Mouse (Mus musculus): ENCODE results near the gene Olfr869. TPM values are rescaled to one million over a fixed set of nuclear protein-coding genes. Genes with fewer than 3 reads are reported as not detected.

Gene Olfr869
- not detected in 2 replicates for polyA plus RNA-seq (2015; fragmentation: Nextera tagmentation; extraction: Ambion mirVana)

DNA sequence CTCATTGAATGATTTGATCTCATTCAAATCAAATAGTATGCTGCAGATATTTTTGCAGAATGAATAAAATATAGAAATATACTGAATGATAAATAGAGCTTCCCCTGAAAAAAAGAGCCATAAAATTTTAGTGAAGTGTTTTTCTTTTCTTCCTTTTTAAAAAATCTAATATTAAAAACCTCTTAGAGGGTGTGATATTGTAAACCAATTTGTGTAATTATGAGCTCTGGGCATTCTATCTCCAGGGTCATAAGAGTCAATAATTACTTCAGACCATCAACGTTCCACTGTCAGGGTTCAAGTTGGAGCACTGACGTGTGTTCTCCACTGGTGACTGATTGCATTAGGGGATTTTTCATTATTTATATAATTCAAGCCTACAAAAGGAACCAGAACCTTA, at the start of gene Olfr869:
Gene Olfr869 (plus strand): TSS at position 301 of the 400 bp plus-strand sequence.
- H3K4me1 ChIP-seq (ENCODE audit: control insufficient read depth, insufficient read depth, low read depth, low read length) = no peaks in the 10 kb centered on the region
- no peaks in the 10 kb centered on the region for H3K27me3 ChIP-seq (replicated peaks; ENCODE audit: control insufficient read depth, insufficient read depth, low read length)
- WGBS = 77% methylated on average over 2 of the region's 2 CpGs
- ATAC-seq = no peak
- no peaks in the 10 kb centered on the region for H3K36me3 ChIP-seq (ENCODE audit: control insufficient read depth, insufficient read depth, low read length)
- H3K9ac ChIP-seq (ENCODE audit: low read depth, low read length) = no peak within 1 kb of the TSS
- no peak within 1 kb of the TSS for H3K4me3 ChIP-seq (ENCODE audit: low read length)
- no peak within 1 kb of the TSS for H3K27ac ChIP-seq (ENCODE audit: low read depth, low read length)
- H3K9me3 ChIP-seq (ENCODE audit: control insufficient read depth, low read length) = peaks cover 3% of the 10 kb centered on the region
- no peak within 1 kb of the TSS for H3K4me2 ChIP-seq (ENCODE audit: low read length)

- ATAC-seq = no peak
- H3K4me3 ChIP-seq (ENCODE audit: low read length) = no peak within 1 kb of the TSS
- H3K27me3 ChIP-seq (replicated peaks; ENCODE audit: control insufficient read depth, insufficient read depth, low read length) = no peaks in the 10 kb centered on the region
- H3K27ac ChIP-seq (ENCODE audit: low read depth, low read length) = no peak within 1 kb of the TSS
- WGBS = 47% methylated on average over 2 of the region's 2 CpGs
- H3K36me3 ChIP-seq (ENCODE audit: control insufficient read depth, insufficient read depth, low read length) = no peaks in the 10 kb centered on the region
- H3K9ac ChIP-seq (ENCODE audit: low read depth, low read length) = no peak within 1 kb of the TSS
- no peaks in the 10 kb centered on the region for H3K4me1 ChIP-seq (ENCODE audit: control insufficient read depth, insufficient read depth, low read depth, low read length)
- peaks cover 7% of the 10 kb centered on the region; the same call in 1 of the 2 replicates for H3K9me3 ChIP-seq (ENCODE audit: control insufficient read depth, low read length)
- no peak within 1 kb of the TSS for H3K4me2 ChIP-seq (ENCODE audit: low read length)
Measured at GRCm38 (mm10) chr9:20098326-20098725, 30.5 kb upstream of the Olfr869 start, which contains the start of gene Olfr868. Gene Olfr868, plus strand, starts transcription at chr9:20098626.

DNA sequence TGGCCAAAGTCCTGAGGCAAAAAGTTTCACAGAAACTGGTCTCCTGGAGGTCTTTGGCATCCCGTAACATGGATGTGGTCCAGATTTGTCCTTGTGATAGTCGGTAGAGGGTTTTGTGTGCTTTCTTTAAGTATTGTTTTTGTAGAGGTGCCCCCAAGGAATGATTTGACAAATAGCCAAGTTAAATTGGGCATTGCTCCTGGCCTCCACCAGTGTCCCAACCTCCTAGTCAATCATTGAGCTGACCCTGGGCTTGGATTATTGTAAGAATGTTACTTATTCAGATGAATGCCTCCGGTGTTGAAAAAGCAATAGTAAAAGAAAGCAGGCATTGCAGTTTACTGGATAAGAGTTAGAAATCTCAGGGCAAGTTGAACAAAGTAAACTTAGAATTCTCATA, 20.9 kb downstream of the Olfr869 start:
- 90% methylated on average over 3 of the region's 3 CpGs for WGBS
- Histone ChIP-seq H3K36me3 (ENCODE audit: control insufficient read depth, insufficient read depth, low read length) (no peaks in the 10 kb centered on the region), H3K9ac (ENCODE audit: low read depth, low read length) (no peak overlapping the region), H3K4me2 (ENCODE audit: low read length) (no peak overlapping the region), H3K9me3 (ENCODE audit: control insufficient read depth, low read length) (peaks cover 29% of the 10 kb centered on the region), H3K4me3 (ENCODE audit: low read length) (no peak overlapping the region), H3K4me1 (ENCODE audit: control insufficient read depth, insufficient read depth, low read depth, low read length) (no peaks in the 10 kb centered on the region), H3K27ac (ENCODE audit: low read depth, low read length) (no peak overlapping the region), H3K27me3 (replicated peaks; ENCODE audit: control insufficient read depth, insufficient read depth, low read length) (no peaks in the 10 kb centered on the region)
- ATAC-seq = no peak

DNA sequence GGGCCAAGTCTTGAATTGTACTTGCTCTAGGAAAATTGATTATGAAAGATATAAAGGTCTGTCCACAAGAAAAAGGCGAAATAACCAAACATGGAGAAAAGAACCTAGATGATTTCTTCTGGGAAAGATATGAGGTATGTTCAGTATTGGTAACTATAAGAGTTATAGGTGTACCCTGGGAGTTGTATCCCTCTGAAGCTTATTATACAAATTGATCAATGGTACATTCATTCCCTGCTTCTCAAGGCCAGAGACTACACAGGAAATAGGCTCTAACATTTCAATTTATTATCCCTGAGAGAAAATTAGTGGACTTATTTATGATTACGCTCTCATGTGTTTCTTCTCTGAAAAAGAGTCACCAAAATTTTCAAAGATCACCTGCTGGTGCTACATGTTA, 45.1 kb downstream of the Olfr869 start, which contains the start of gene Olfr870:
Gene Olfr870 (minus strand): TSS at position 101 of the 400 bp plus-strand sequence.
- Histone ChIP-seq H3K27ac (ENCODE audit: low read depth, low read length) (no peak within 1 kb of the TSS), H3K4me1 (ENCODE audit: control insufficient read depth, insufficient read depth, low read depth, low read length) (no peaks in the 10 kb centered on the region), H3K36me3 (ENCODE audit: control insufficient read depth, insufficient read depth, low read length) (no peaks in the 10 kb centered on the region), H3K9ac (ENCODE audit: low read depth, low read length) (no peak within 1 kb of the TSS), H3K9me3 (ENCODE audit: control insufficient read depth, low read length) (peaks cover 2% of the 10 kb centered on the region; the same call in 1 of the 2 replicates), H3K27me3 (replicated peaks; ENCODE audit: control insufficient read depth, insufficient read depth, low read length) (no peaks in the 10 kb centered on the region), H3K4me3 (ENCODE audit: low read length) (no peak within 1 kb of the TSS), H3K4me2 (ENCODE audit: low read length) (no peak within 1 kb of the TSS)
- ATAC-seq = no peak
- WGBS = 76% methylated on average over 2 of the region's 2 CpGs

DNA sequence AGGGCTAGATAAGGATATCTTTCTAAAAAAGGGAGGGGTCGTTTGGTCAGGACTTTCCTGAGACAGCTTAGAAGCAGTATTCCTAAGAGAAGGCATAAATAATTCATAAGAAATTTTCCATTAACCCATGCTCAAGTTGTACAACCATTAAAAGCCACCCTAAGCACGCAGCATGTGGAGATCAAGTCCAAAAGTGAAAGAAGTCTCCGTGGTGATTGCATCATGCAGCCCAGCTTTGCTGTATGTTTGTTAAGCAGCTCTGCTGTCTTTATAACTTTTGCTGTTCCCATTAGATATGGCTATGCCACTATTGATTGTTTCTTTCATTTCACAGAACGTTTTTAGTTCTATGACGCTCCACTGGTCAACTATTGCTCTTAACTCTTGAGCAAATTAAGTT, 50.7 kb downstream of the Olfr869 start:
- 73% methylated on average over 5 of the region's 5 CpGs for WGBS
- no peaks in the 10 kb centered on the region for H3K4me1 ChIP-seq (ENCODE audit: control insufficient read depth, insufficient read depth, low read depth, low read length)
- no peak overlapping the region for H3K27ac ChIP-seq (ENCODE audit: low read depth, low read length)
- no peak overlapping the region for H3K4me3 ChIP-seq (ENCODE audit: low read length)
- no peaks in the 10 kb centered on the region for H3K27me3 ChIP-seq (replicated peaks; ENCODE audit: control insufficient read depth, insufficient read depth, low read length)
- H3K36me3 ChIP-seq (ENCODE audit: control insufficient read depth, insufficient read depth, low read length) = no peaks in the 10 kb centered on the region
- H3K9ac ChIP-seq (ENCODE audit: low read depth, low read length) = no peak overlapping the region
- H3K4me2 ChIP-seq (ENCODE audit: low read length) = no peak overlapping the region
- H3K9me3 ChIP-seq (ENCODE audit: control insufficient read depth, low read length) = 0 out of 2 replicates have a peak, but pooled peaks cover 2% of the 10 kb centered on the region
- no peak for ATAC-seq

Other genes with a start within 250 kb of the Olfr869 start
- gene Olfr862, start 241.0 kb upstream of the Olfr869 start, polyA plus RNA-seq (2015; fragmentation: Nextera tagmentation; extraction: Ambion mirVana) = not detected in 2 replicates
- gene Olfr77, start 212.1 kb upstream of the Olfr869 start, polyA plus RNA-seq (2015; fragmentation: Nextera tagmentation; extraction: Ambion mirVana) = 0.10 and 0.13 TPM in 2 replicates
- not detected in 2 replicates for gene Olfr866, start 101.0 kb upstream of the Olfr869 start, polyA plus RNA-seq (2015; fragmentation: Nextera tagmentation; extraction: Ambion mirVana)
- gene Olfr867, start 71.4 kb upstream of the Olfr869 start, polyA plus RNA-seq (2015; fragmentation: Nextera tagmentation; extraction: Ambion mirVana) = not detected in 2 replicates
- not detected in 2 replicates for gene Olfr868, start 30.4 kb upstream of the Olfr869 start, polyA plus RNA-seq (2015; fragmentation: Nextera tagmentation; extraction: Ambion mirVana)
- gene Olfr870, start 45.0 kb downstream of the Olfr869 start, polyA plus RNA-seq (2015; fragmentation: Nextera tagmentation; extraction: Ambion mirVana) = not detected in 2 replicates
- gene Olfr871, start 83.2 kb downstream of the Olfr869 start, polyA plus RNA-seq (2015; fragmentation: Nextera tagmentation; extraction: Ambion mirVana) = not detected in 2 replicates
- gene Olfr872, start 108.1 kb downstream of the Olfr869 start, polyA plus RNA-seq (2015; fragmentation: Nextera tagmentation; extraction: Ambion mirVana) = not detected in 2 replicates
- gene Olfr39, start 153.3 kb downstream of the Olfr869 start, polyA plus RNA-seq (2015; fragmentation: Nextera tagmentation; extraction: Ambion mirVana) = not detected in 2 replicates
- gene Olfr873, start 169.5 kb downstream of the Olfr869 start, polyA plus RNA-seq (2015; fragmentation: Nextera tagmentation; extraction: Ambion mirVana) = not detected in 2 replicates
- 0.09 TPM in 1 of 2 replicates, not detected in the other for gene Olfr18, start 207.1 kb downstream of the Olfr869 start, polyA plus RNA-seq (2015; fragmentation: Nextera tagmentation; extraction: Ambion mirVana)

All from hindbrain, embryonic 16.5 days (tissue).